Mouse (Mus musculus) embryonic fibroblast, embryonic 13.5 days (primary cell): ENCODE measurements around the gene Aqp5. TPM values are rescaled to one million over a fixed set of nuclear protein-coding genes. Genes with fewer than 3 reads are reported as not detected.
A peak's percentile ranks its signal among the peaks of the same experiment; 100 is the strongest.

ENCODE experiments used
- H3K27ac ChIP-seq: 2 replicates; pipeline ENCODE4 v1.5.1; 2012; ENCODE audit warnings: low read length, control low read depth, inconsistent platforms; ENCODE audit not compliant: insufficient read depth
- H3K4me1 ChIP-seq: 2 replicates; pipeline ENCODE4 v1.6.1; 2011; ENCODE audit warnings: low read length; ENCODE audit not compliant: control insufficient read depth, insufficient read depth
- H3K4me3 ChIP-seq: 2 replicates; pipeline ENCODE4 v1.5.1; 2011; ENCODE audit warnings: mild to moderate bottlenecking, control low read depth, low read length; ENCODE audit not compliant: insufficient read depth
- CTCF ChIP-seq: IDR thresholded peaks from 2 replicates; pipeline ENCODE4 v1.5.1; 2011; ENCODE audit warnings: mild to moderate bottlenecking, control low read depth, low read length, moderate library complexity, borderline replicate concordance; ENCODE audit not compliant: insufficient read depth
- POLR2A ChIP-seq: IDR thresholded peaks from 2 replicates; pipeline ENCODE4 v1.6.1; 2011; ENCODE audit warnings: low read depth, mild to moderate bottlenecking, control low read depth, low read length, moderate library complexity
- polyA plus RNA-seq: library from polyadenylated mRNA; stranded (reverse); fragments of >200 nt; gene quantifications from 2 replicates; pipeline ENCODE4 v1.2.4, GENCODE M21; 2011; ENCODE audit warnings: low read depth; ENCODE audit not compliant: missing spikeins, insufficient read length

The Aqp5 gene
- polyA plus RNA-seq, 1 experiment: 7.0 TPM

DNA sequence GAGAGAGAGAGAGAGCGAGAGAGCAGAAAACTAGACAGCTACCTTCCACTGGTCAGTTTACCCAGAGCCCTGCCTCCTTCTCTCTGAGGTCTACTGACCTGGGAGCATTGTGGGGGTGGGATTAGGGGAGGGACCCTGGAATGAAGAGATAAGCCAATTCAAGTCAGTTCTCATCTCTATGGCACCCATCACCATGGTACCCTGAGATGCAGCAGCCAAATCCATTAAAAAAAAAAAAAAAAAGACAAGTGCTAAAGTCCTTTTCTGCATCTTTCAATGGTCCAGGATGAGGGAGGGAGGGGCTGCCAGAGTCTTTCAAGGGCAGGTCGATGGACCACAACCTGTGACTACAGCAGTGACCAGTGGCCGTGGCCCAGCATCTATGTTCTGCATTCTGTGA is 15.0 kb downstream of the Aqp5 start:
- no peaks in the 10 kb centered on the region for H3K4me1 ChIP-seq
- TF ChIP-seq CTCF (no peak), POLR2A (no peak)

DNA sequence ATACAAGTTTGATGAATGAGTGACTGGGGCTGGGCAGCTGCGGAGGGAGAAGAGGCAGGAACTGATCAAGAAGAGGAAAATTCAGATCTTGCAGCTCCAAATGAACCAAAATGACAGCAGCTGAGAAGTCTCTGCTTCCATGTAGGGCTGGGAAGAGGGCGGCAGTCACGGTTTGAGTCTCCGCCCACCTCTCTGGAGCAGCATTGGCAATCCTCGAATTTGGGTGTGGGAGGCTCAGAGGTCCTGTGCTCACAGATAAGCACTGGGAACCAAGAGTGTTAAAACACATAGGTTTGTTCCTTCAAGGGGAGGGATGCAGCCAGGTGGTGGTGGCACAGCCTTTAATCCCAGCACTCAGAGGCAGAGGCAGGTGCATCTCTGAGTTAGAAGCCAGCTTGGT is 15.9 kb downstream of the Aqp5 start:
- Histone ChIP-seq H3K4me1 (no peaks in the 10 kb centered on the region), H3K27ac (no peak overlapping the region), H3K4me3 (no peak overlapping the region)
- TF ChIP-seq CTCF (no peak), POLR2A (no peak)

More for the DNA sequence above, 15.0 kb downstream of the Aqp5 start:
- Histone ChIP-seq H3K27ac (no peak overlapping the region), H3K4me3 (no peak overlapping the region)

DNA sequence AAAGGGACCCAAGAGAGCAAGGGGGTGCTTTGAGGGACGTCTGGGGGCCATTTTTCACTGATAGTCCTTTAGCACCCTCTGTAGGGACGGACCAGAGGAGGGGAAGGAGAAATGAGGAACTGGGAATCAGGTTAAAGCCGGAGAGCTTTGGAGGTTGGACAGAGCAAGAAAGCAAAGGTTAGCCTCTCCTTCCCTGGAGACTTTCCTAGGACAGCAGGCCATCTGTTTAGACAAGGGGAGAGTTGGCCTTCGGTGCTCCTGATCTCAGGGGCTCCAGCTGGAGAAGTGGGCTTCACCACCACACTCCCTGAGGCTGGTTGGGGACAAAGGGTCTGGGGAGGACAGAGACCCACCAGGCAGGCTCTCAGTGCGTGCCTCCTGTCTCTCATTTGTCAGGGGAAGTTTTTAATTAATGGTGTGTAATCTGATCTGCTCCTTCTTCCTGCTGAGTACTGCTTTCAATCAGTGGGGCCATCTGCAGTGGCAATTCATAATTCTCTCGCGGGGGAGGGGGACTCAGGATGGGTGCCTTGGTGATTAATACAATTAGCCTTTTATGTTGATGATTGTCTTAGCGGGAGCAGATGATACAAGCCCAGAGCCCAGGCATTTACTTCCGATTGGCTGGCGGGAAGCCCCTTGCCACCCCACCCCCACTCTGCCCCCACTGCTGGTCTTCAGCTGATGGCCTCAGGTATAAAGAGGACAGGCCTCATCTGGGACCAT is 17.0 kb downstream of the Aqp5 start:
- no peak overlapping the region for H3K27ac ChIP-seq
- TF ChIP-seq POLR2A: no peak
- TF ChIP-seq CTCF: no peak
- H3K4me1 ChIP-seq: no peaks in the 10 kb centered on the region
- H3K4me3 ChIP-seq: no peak overlapping the region

DNA sequence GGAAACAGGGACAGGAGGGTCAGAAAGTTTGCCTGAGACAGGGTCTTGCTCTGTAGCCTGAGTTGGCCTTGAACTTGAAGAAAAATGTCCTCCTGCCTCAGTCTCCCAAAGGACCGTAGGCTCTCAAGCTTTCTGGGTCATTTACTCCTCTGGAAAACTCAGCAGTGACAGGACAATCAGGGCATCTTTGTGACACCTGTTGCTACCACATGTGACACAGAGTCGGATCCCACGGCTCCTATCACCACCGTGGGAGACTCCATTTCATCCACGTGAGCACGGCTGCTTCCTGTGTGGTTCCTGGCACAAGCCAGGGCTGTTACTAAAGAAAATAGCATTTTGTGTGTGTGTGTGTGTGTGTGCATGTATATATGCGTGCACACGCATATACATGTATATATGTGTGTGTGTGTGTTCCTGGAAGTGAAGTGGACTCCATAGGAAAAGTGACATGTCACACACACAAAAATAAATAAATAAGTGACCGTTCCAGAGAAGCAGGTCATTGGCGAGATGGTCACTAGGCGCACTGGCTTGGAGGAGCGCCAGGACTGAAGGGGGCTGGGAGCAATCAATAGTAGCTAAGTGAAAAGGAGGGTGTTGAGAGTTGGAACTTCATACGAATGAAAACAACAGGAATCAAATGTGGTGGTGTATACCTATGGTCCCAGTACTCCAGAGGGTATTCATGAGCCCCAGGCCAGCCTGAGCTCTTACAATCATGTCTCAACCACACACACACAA is 18.0 kb downstream of the Aqp5 start:
- TF ChIP-seq CTCF (no peak), POLR2A (no peak)
- Histone ChIP-seq H3K27ac (no peak overlapping the region), H3K4me1 (no peaks in the 10 kb centered on the region), H3K4me3 (no peak overlapping the region)

DNA sequence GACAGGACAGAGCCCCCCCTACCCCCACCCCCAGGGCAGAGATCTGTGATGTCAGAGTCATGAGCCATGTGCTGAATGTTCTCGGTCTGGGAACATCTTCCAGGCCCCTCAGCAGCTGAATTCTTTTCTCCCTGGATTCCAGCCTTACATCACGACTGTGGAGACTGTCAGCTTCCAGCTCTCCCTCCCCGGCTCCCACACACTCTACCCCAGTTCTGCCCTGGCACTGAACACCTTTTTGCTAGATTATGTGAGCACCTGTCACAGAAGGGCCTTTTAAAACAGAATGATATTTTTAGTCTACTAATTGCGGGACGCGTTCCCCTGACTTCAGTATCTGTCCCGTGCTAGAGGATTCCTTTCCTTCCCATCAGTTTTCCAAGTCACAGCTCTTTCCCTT is 21.0 kb downstream of the Aqp5 start:
- Histone ChIP-seq H3K27ac (no peak overlapping the region), H3K4me1 (peaks cover 7% of the 10 kb centered on the region), H3K4me3 (no peak overlapping the region)
- TF ChIP-seq POLR2A: no peak
- no peak for TF ChIP-seq CTCF

DNA sequence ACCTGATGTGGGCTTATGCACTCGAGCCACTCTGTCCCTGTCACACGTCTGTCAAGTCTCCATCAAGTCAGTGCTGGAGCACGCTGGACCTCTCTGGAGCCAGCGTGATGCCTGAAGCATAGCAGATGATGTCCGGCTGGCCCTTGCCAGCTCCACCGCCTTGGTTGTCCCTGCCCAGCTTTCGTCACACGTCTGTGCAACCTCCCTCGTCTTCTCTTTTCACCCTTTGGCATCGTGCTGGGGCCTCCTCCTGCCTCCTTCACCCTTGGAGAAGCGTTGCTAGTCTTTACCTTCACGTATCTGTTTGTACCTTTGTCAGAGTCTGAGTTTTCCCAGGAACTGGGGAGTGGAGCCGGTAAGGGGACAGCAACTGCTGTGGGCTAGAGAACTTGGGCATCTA is 23.7 kb downstream of the Aqp5 start:
- Histone ChIP-seq H3K4me3 (no peak overlapping the region), H3K4me1 (peaks cover 7% of the 10 kb centered on the region), H3K27ac (no peak overlapping the region)
- no peak for TF ChIP-seq POLR2A
- no peak for TF ChIP-seq CTCF

DNA sequence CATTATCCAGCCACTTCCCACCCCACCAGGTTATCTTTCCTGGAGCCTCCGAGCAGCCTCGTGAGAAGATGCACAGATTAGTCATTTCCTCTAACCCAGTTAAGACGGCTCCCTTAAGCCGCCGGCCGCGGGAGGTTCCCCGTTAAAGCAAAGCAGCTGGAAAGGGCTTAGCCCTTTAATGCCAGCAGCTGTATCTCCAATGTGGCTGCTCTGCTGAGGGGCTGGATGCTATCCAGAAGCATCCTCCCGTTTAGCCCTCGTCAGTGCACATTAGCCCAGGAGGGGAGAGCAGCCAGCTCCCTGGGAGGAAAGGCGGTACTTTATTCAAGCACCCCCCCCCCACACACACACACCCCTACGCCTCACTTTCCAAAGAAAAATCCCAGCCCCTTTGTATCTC is 24.2 kb downstream of the Aqp5 start:
- TF ChIP-seq CTCF (no peak), POLR2A (no peak)
- peak overlapping the region; percentile 48 for H3K27ac ChIP-seq
- H3K4me1 ChIP-seq: peaks cover 7% of the 10 kb centered on the region
- no peak overlapping the region for H3K4me3 ChIP-seq

DNA sequence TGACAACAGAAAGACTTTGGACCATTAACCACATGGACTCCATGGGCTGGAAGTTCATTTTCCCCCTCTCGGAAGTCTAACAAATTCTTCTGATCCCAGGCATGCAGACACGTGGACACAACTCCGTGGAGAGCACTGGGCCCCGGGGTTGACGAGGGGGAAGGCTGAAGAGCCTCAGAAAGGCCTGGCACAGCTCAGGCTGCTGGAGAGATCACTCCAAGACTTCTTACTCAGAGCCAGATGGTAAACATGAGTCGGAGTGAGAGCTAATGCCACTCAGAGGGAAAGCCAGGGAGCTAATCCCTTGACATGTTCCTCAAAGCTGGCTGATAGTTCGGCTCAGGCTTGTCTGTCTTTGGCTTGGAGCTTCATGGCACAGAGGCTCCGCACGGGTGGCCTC is 24.7 kb downstream of the Aqp5 start:
- TF ChIP-seq POLR2A: no peak
- no peak for TF ChIP-seq CTCF
- Histone ChIP-seq H3K4me1 (peaks cover 7% of the 10 kb centered on the region), H3K27ac (peak overlapping the region; percentile 48), H3K4me3 (no peak overlapping the region)

DNA sequence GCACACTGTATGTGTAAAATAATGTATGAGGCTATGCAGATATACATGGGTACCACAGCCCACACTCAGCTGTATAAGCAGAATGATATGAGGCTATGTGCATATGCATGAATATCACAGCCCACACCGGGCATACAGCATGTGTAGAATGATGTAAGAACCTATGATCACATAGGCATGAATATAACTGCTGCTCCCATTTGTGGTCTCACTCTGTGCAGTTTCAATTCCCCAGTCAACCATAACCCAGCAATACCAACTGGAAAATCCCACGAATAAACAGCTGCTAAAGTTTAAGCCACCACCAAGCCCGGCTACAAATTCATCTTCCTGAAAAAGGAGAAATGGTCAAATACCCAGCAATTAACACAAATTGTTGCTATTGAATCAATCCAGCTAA is 28.0 kb downstream of the Aqp5 start:
- peaks cover 7% of the 10 kb centered on the region for H3K4me1 ChIP-seq
- TF ChIP-seq CTCF (no peak), POLR2A (no peak)
- no peak overlapping the region for H3K27ac ChIP-seq
- H3K4me3 ChIP-seq: no peak overlapping the region

DNA sequence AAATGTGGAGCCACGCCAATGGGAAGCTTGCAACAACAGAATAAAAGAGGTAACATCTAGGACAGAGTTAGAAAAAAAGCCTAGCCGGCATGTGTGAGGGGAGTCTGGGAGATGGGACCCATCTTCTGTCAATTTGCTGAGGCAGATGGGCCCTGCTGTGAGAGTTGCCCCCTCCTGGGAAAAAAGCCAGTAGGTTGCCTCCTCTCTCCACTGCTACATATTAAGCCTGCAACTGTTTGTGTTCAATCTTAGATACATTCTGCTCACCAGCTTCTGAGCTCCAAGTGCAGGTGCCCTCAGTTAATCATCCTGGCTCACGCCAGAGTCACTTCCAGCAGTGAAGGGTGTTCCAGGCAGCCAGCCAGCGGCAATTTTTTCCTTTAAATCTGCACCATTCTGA is 29.2 kb downstream of the Aqp5 start:
- no peak overlapping the region for H3K27ac ChIP-seq
- no peak overlapping the region for H3K4me3 ChIP-seq
- TF ChIP-seq CTCF: no peak
- no peak for TF ChIP-seq POLR2A
- H3K4me1 ChIP-seq: peaks cover 7% of the 10 kb centered on the region
